Mouse (Mus musculus): ENCODE data around the gene Cbx3.

Gene Cbx3

GRCm38 (mm10) chr6:51486731-51487130 is 16.6 kb downstream of the Cbx3 start:
- CTCF ChIA-PET: interaction anchor here in 1 of 4 experiments (3.1 kb wide), 1 partner anchor 93 kb away, joined by 14 read pairs; no protein-coding TSS in a partner anchor
- POLR2A ChIA-PET: interaction anchor here in 2 of 4 experiments (0.9 to 9.2 kb wide), 14 partner anchors 7 to 57 kb away, joined by 3 to 190 read pairs (median 12); partner anchors contain the start of genes Cbx3 (in 2 of the 2) and Hnrnpa2b1 (in 2 of the 2)

DNA sequence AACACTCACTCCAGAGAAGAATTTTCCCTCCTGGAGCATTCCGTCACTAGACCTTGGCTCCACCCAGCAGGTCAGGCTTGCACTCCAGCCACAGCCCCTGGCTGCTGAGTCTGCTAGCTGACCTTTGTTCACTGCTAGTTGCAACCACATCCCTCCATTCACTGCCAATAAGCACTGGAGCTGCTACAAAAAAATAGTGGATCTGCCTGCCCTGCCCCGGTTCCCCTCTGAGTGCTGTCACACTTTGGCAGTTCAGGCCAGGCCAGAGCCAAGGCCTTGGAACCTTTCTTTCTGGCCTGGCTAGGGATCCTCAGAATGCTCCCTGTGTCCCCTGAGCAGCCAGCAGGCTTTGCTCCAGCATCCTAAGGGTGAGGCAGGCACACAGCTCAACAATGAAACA is 19.6 kb downstream of the Cbx3 start:
- CTCF ChIA-PET: interaction anchor here in 3 of 4 experiments (0.7 to 3.6 kb wide), 3 partner anchors 19 to 146 kb away, joined by 5 to 23 read pairs (median 5); no protein-coding TSS in a partner anchor
- POLR2A ChIA-PET: interaction anchor here (0.5 to 9.2 kb wide), 30 partner anchors 9 to 1022 kb away, joined by 3 to 190 read pairs (median 4); partner anchors contain the start of genes Hnrnpa2b1 (in 3 of the 4) and Cbx3 (in 2 of the 4)

DNA sequence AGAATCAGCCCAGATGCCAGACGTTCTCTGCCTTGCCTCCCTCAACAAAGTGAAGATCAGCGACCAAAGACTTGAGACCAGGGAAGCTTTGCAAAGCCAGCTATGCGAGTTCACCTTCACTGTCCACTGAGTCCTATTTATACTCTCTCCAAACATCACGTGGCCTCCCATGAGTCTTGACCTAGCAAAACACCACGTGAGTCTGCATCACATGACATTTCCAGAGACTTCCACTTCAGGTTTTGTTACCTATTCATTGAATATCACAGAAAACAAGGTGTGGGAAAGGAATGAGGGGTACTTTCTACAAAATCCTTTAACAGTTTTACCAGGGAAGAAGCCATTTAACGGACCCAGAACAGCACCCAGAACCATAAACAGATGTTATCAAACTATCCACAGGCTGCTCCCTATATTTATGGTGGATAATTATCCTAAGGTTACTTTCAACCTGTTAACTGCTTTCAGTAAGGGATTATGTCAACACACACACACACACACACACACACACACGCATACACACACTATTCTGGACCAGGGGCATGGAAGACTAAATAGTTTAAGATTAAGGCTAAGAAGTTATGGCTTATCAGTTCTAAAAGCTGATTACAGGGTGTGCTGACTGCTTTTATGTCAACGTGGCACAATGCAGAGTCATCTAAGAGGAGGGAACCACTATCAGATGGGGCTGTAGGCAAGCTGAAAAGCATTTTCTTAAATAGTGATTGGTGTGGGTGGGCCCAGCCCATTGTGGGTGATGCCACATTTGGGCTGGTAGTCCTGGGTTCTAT is 27.4 kb downstream of the Cbx3 start:
- CTCF ChIA-PET: interaction anchor here in 1 of 4 experiments (2.4 kb wide), 1 partner anchor 12 kb away, joined by 7 read pairs; no protein-coding TSS in a partner anchor
- POLR2A ChIA-PET: interaction anchor here in 2 of 4 experiments (0.5 to 4.0 kb wide), 11 partner anchors 10 to 118 kb away, joined by 3 to 29 read pairs (median 4); partner anchors contain the start of genes Cbx3 (in 2 of the 2) and Hnrnpa2b1 (in 2 of the 2)

DNA sequence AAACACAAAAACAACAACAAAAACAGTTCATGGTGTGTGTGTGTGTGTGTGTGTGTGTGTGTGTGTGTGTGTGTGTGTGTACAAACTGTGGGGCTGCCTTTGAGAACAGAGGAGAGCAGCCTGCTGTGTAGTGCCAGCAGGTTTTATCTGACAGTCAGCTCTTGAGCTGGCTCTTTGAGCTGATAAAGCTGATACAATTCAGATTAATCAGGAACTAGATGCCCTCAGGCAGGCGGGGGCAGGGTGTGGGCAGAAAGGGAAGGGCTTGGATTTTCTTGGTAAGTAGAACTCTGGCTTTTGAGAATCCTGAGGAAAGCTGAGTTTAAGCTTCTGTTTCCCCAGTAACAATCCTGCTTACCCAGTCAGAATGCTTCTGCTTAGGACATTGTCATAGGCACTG is 35.5 kb downstream of the Cbx3 start:
- ChIA-PET CTCF (interaction anchor here in 3 of 4 experiments (0.6 to 1.0 kb wide), 3 partner anchors 38 to 261 kb away, joined by 4 to 5 read pairs (median 4); no protein-coding TSS in a partner anchor), POLR2A (interaction anchor here (0.6 to 8.2 kb wide), 11 partner anchors 14 to 1396 kb away, joined by 3 to 113 read pairs (median 5); partner anchors contain the start of genes Cbx3 (in 1 of the 4), Hnrnpa2b1 (in 1 of the 4), Mpp6 (in 1 of the 4) and Snx10 (in 1 of the 4))

GRCm38 (mm10) chr6:51507556-51507955 is 37.4 kb downstream of the Cbx3 start:
- POLR2A ChIA-PET: interaction anchor here (0.5 to 8.2 kb wide), 21 partner anchors 10 to 124 kb away, joined by 3 to 113 read pairs (median 10); partner anchors contain the start of genes Cbx3 (in 3 of the 4), Hnrnpa2b1 (in 3 of the 4) and Snx10 (in 2 of the 4)
- CTCF ChIA-PET: interaction anchor here in 3 of 4 experiments (0.5 to 4.2 kb wide), 6 partner anchors 19 to 296 kb away, joined by 3 to 71 read pairs (median 7); no protein-coding TSS in a partner anchor

DNA sequence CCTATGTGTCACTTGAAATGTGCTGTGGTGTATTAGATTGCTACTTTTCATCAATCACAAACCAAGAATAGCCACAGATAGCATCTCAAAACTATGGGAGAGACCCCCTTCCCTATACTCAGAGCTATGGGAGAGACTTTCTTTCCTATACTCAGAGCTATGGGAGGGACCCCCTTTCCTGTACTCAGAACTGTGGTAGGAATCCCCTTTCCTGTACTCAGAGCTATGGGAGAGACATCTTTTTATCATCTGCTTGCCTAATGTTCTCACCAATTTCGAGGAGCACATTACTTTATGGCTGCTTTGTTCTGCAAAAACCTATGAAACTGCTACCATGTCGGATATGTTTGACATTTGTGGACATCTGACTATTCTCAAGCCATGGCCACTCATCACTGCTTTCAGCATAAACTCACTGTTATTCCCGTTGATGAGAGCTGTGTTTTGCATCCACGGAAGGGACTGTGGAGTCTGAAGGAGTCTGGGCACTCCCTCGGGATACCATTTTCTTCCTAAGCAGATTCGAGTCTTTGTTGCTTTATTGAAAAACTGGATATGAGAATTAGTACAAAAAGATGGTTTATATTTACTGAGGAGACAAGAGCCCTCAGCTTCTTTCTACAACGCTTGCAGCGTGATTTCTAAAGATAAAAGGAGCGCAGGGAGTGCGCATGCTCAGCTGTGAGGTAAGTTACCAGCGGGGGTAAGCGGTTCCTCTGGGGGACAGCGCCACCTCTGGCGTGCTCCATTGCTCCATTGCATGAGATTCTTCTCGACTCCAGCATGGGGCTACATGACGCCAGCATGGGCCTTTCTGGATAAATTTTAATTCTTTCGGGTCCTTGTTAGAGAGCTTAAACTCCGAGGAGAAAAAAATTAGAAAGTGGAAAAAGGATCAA is 38.8 kb downstream of the Cbx3 start:
- ChIA-PET CTCF (interaction anchor here (0.5 to 4.2 kb wide), 76 partner anchors 8 to 1455 kb away, joined by 3 to 92 read pairs (median 4); partner anchors contain the start of genes Snx10 (in 3 of the 4), Hoxa7 (in 1 of the 4) and Nfe2l3 (in 1 of the 4)), POLR2A (interaction anchor here (0.5 to 8.2 kb wide), 65 partner anchors 11 to 721 kb away, joined by 3 to 113 read pairs (median 5); partner anchors contain the start of genes Hnrnpa2b1 (in 4 of the 4), Cbx3 (in 3 of the 4), Nfe2l3 (in 2 of the 4) and Snx10 (in 2 of the 4))

DNA sequence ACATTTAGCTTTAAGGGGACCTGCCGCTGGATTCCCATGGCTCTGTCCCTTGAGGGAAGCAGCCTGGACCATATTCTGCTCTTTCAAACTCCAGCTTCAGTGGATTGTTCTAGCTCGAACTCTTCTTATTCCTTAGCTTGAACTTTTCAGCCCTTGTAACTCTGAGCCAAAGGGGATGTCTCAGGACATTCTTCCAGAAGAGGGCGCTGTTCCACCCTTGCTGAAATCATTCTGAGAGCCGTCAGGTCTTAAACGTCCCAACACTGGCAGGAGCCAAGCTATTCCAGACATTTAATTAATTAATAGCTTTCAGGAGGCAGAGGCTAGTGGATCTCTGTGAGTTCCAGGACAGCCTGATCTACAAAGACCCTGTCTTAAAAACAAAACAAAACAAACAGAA is 39.9 kb downstream of the Cbx3 start:
- ChIA-PET POLR2A (interaction anchor here (0.5 to 8.2 kb wide), 53 partner anchors 10 to 720 kb away, joined by 3 to 113 read pairs (median 5); partner anchors contain the start of genes Hnrnpa2b1 (in 4 of the 4), Cbx3 (in 3 of the 4), Snx10 (in 3 of the 4) and Nfe2l3 (in 2 of the 4)), CTCF (interaction anchor here (0.5 to 4.2 kb wide), 106 partner anchors 8 to 1366 kb away, joined by 3 to 92 read pairs (median 4); partner anchors contain the start of genes Snx10 (in 3 of the 4), Cbx3 (in 1 of the 4), Hnrnpa2b1 (in 1 of the 4) and Hoxa7 (in 1 of the 4))

GRCm38 (mm10) chr6:51510946-51511345 is 40.8 kb downstream of the Cbx3 start:
- CTCF ChIA-PET: interaction anchor here (0.6 to 4.2 kb wide), 15 partner anchors 9 to 1146 kb away, joined by 3 to 92 read pairs (median 8); partner anchors contain the start of genes Snx10 (in 2 of the 4) and Hnrnpa2b1 (in 1 of the 4)
- POLR2A ChIA-PET: interaction anchor here (0.6 to 8.2 kb wide), 21 partner anchors 13 to 730 kb away, joined by 3 to 113 read pairs (median 11); partner anchors contain the start of genes Hnrnpa2b1 (in 4 of the 4), Cbx3 (in 3 of the 4) and Snx10 (in 3 of the 4)

DNA sequence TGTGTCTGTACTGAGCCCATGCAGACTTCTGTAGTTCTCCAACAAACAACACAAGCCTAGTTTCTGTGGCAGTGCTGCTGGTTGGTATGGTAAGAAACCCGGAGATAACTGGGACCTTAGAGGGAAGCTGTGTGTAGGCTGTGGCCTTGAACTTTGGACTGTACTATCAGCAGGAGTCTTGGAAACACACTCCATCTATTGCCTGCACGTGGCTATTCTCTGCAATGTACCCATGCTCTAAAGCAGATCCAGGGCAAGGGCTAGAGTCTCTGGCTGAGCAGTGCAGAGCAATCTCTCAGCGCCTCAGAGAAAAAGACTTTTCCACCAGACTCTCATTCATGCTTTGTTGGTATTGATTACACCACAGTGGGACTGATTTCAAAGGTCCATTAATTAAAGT is 43.6 kb downstream of the Cbx3 start:
- ChIA-PET POLR2A (interaction anchor here in 2 of 4 experiments (0.7 to 2.1 kb wide), 2 partner anchors 44 kb away, joined by 4 to 10 read pairs; partner anchors contain the start of genes Hnrnpa2b1 (in 2 of the 2) and Cbx3 (in 1 of the 2)), CTCF (interaction anchor here in 3 of 4 experiments (0.6 to 0.7 kb wide), 3 partner anchors 10 to 710 kb away, joined by 3 to 4 read pairs (median 4); no protein-coding TSS in a partner anchor)

DNA sequence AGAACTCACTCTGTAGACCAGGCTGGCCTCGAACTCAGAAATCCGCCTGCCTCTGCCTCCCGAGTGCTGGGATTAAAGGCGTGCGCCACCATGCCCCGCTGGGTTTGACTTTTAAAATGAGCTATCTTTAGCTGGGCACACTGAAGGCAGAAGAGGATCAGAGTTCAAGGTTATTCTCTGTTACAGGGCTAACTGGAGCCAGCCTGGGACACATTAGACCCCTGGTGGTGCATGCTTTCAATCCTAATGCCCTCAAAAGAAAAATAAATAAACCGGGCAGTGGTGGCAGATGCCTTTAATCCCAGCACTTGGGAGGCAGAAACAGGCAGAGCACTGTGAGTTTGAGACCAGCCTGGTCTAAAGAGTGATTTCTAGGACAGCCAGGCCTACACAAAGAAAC is 44.7 kb downstream of the Cbx3 start:
- CTCF ChIA-PET: no interaction called here
- POLR2A ChIA-PET: interaction anchor here in 1 of 4 experiments (0.9 to 2.1 kb wide), 4 partner anchors 8 to 46 kb away, joined by 3 to 10 read pairs (median 4); partner anchors contain the start of genes Cbx3, Hnrnpa2b1 and Snx10

GRCm38 (mm10) chr6:51523310-51523709 is 53.1 kb downstream of the Cbx3 start:
- ChIA-PET CTCF (interaction anchor here in 3 of 4 experiments (0.9 to 4.1 kb wide), 6 partner anchors 12 to 89 kb away, joined by 3 to 31 read pairs (median 5); no protein-coding TSS in a partner anchor), POLR2A (interaction anchor here in 3 of 4 experiments (0.6 to 9.7 kb wide), 27 partner anchors 8 to 1025 kb away, joined by 3 to 61 read pairs (median 4); partner anchors contain the start of genes Cbx3 (in 2 of the 3) and Hnrnpa2b1 (in 2 of the 3))

DNA sequence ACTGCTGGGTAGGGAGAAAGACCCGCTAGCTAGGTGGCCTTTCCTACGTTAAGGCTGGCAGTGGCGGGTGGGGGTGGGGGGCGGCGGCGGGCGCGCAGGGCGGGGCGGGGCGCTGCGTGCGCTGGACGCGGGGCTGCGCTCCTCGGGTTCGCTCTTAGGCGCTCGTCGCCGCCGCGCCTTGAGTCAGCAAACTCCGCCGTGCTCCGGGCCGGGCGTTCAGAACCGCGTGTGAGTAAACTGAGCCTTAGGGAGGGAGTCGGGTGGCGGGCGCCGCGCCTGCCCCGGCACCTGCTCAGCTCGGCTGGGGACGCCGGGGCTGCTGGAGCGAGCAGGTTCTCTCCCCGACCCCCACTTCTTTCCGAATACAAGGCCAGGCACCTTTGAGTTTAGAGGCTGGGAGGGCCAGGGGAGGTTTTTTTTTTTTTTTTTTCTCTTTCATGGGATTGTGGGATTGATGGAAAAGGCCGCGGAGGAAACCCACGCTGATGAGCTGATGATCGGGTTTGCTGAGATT is 53.7 kb downstream of the Cbx3 start, which contains the start of gene Snx10:
Gene Snx10, plus strand, starts transcription at position 95 of the 514 bp plus-strand sequence.
- CTCF ChIA-PET: interaction anchor here (0.6 to 4.1 kb wide), 13 partner anchors 10 to 286 kb away, joined by 3 to 31 read pairs (median 3); no protein-coding TSS in a partner anchor

DNA sequence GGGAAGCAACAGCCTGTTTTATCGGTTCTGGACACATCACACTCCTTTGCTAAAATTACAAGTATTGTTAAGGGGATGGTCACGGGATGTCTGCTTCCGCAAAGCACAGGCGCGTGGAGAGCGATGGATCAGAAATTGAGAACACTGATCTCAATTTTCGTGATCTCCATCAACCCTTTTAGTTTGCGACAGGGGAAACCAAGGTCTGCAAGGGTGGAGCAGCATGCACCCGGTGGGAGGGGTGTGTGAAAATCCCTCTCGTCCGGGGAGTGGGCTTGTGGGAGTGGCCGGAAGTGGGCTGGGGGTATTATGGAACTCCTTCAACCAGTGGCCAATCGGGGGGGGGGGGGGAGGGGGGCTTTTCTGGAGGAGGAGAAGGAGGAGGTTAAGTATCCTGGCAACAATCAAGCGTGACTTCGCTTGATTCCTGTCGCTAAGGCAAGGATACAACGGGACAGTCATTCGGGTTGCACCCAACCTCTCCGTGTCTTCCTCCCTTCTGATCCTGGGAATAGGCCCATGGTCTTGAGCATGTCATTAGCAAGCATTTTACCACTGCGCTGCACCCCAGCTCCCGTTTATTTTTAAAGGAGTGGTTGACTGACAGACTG is 54.3 kb downstream of the Cbx3 start:
- ChIA-PET CTCF (interaction anchor here (0.6 to 4.1 kb wide), 11 partner anchors 10 to 286 kb away, joined by 3 to 31 read pairs (median 3); no protein-coding TSS in a partner anchor), POLR2A (interaction anchor here (0.6 to 9.7 kb wide), 26 partner anchors 9 to 1406 kb away, joined by 3 to 61 read pairs (median 4); partner anchors contain the start of genes Cbx3 (in 2 of the 4) and Hnrnpa2b1 (in 2 of the 4))

More for the DNA sequence above, 53.7 kb downstream of the Cbx3 start, which contains the start of gene Snx10:
- POLR2A ChIA-PET: interaction anchor here (0.6 to 9.7 kb wide), 32 partner anchors 9 to 1406 kb away, joined by 3 to 61 read pairs (median 4); partner anchors contain the start of genes Cbx3 (in 2 of the 4) and Hnrnpa2b1 (in 2 of the 4)

- ChIA-PET POLR2A (interaction anchor here in 3 of 4 experiments (0.9 to 9.7 kb wide), 12 partner anchors 8 to 271 kb away, joined by 3 to 61 read pairs (median 7); partner anchors contain the start of genes Cbx3 (in 2 of the 3) and Hnrnpa2b1 (in 2 of the 3)), CTCF (interaction anchor here in 2 of 4 experiments (1.3 to 3.5 kb wide), 2 partner anchors 15 kb away, joined by 4 to 31 read pairs; no protein-coding TSS in a partner anchor)
These were observed 54.8 kb downstream of the Cbx3 start for GRCm38 (mm10) chr6:51525001-51525400.

GRCm38 (mm10) chr6:51529457-51529856 is 59.3 kb downstream of the Cbx3 start:
- CTCF ChIA-PET: no interaction called here

More at GRCm38 (mm10) chr6:51529457-51529856, 59.3 kb downstream of the Cbx3 start:
- POLR2A ChIA-PET: interaction anchor here in 2 of 4 experiments (0.6 to 9.7 kb wide), 6 partner anchors 20 to 60 kb away, joined by 3 to 54 read pairs (median 3); partner anchors contain the start of genes Cbx3 (in 2 of the 2) and Hnrnpa2b1 (in 2 of the 2)
